Mouse (Mus musculus) E14TG2a.4 (cell line): ENCODE measurements around the gene Ramp2.

Source experiments
- CTCF ChIP-seq: conservative IDR thresholded peaks from 2 replicates; pipeline ENCODE4 v1.5.1; 2014; ENCODE audit warnings: low read length
- NANOG ChIP-seq: IDR thresholded peaks from 2 replicates; pipeline ENCODE4 v1.6.1; 2014; ENCODE audit warnings: borderline replicate concordance, low read length, mixed read lengths
- POU5F1 ChIP-seq: IDR thresholded peaks from 2 replicates; pipeline ENCODE4 v1.6.1; 2014; ENCODE audit warnings: low read length, borderline replicate concordance

DNA sequence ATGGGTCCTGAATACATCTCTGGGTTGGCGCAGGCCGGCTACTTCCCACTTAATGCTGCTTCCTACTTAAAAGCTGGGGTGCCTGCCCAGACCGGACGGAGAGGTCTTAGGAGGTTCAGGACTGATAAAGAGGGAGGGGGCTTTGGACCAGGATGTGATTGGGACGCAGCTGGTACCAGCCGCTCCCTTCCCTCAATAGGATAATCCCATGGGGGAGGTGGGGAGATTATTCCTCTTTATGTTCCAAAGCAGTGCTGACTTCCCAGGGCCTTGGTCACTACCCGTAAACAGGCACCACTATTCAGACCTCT lies 829 bp downstream of the Ramp2 start:
- TF ChIP-seq CTCF = no peak
- no peak for TF ChIP-seq POU5F1
- no peak for TF ChIP-seq NANOG
